Mouse (Mus musculus) bone marrow macrophage, adult 2 months (primary cell): ENCODE data around the gene Gpx4. TPM values are rescaled to one million over a fixed set of nuclear protein-coding genes. Genes with fewer than 3 reads are reported as not detected.

Source experiments
- H3K27ac ChIP-seq: 2 replicates; pipeline ENCODE4 v1.5.1; 2012; ENCODE audit warnings: low read depth, low read length; ENCODE audit not compliant: insufficient read depth
- H3K4me1 ChIP-seq: 2 replicates; pipeline ENCODE4 v1.6.1; 2012; ENCODE audit warnings: low read length; ENCODE audit not compliant: control insufficient read depth, insufficient read depth
- H3K4me3 ChIP-seq: 2 replicates; pipeline ENCODE4 v1.5.1; 2012; ENCODE audit warnings: mild to moderate bottlenecking, low read length, moderate library complexity; ENCODE audit not compliant: insufficient read depth
- CTCF ChIP-seq: IDR thresholded peaks from 2 replicates; pipeline ENCODE4 v1.5.1; 2012; ENCODE audit warnings: low read depth, mild to moderate bottlenecking, low read length, moderate library complexity
- POLR2A ChIP-seq: IDR thresholded peaks from 2 replicates; pipeline ENCODE4 v1.6.1; 2012; ENCODE audit warnings: mild to moderate bottlenecking, low read depth, low read length, borderline replicate concordance
- polyA plus RNA-seq: library from polyadenylated mRNA; stranded (reverse); fragments of >200 nt; gene quantifications from 2 replicates; pipeline ENCODE4 v1.2.4, GENCODE M21; 2012; ENCODE audit not compliant: missing spikeins, insufficient read depth, insufficient read length

Gpx4 gene
- polyA plus RNA-seq = 311 and 322 TPM in 2 replicates

DNA sequence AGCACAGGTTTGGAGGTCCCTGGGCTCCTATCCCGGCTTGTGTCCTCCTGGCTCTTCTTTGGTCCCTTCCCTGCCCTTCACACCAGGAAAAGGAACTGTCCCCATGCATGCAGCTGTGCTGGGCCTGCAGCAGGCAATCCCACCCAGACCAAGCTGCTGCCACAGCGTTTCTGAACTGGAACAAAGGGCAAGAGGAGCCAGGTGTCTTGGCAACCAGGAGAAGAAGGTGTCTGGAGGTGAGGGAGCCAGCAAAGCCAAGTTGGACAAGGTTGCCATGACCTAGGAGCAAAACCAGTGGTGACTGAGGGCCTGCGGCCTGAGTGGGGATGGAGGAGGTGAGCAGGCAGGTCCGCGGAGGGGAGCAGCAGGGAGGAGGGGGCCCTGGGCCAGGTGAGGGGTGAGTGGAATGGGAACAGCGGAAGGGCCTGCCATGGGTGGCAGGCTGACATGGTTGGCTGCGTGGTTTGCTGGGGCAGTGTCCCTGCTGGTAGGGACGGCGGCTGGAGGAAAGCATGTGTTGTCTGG lies at the start of gene Gpx4:
Gene Gpx4, plus strand, starts transcription at position 126 of the 525 bp plus-strand sequence.
- H3K4me1 ChIP-seq = peaks cover 24% of the 10 kb centered on the region
- TF ChIP-seq POLR2A (no peak), CTCF (no peak)

DNA sequence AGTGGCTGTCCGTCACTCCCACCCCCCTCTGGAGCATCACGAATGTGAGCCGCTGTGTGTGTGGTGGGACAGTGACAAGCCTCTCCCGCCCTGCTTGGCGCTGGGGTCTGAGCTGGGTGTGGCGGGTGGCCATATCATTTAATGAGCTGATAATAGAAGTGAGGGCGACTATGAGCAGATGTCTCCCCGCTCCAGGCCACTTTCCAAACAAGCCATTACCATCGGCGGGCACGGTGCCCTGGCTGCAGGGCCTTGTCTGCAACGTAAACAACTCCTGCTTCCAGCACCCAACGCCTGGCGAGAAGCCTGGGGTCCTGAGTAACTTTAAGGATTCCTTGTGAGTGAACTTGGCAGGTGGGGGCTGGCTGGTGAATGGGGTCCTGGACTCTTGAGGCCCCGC lies 49.1 kb upstream of the Gpx4 start:
- Histone ChIP-seq H3K4me3 (no peak overlapping the region), H3K4me1 (peaks cover 22% of the 10 kb centered on the region), H3K27ac (no peak overlapping the region)
- TF ChIP-seq CTCF (no peak), POLR2A (no peak)

More for the DNA sequence above, at the start of gene Gpx4:
- Histone ChIP-seq H3K4me3 (no peak within 1 kb of the TSS), H3K27ac (no peak within 1 kb of the TSS)

DNA sequence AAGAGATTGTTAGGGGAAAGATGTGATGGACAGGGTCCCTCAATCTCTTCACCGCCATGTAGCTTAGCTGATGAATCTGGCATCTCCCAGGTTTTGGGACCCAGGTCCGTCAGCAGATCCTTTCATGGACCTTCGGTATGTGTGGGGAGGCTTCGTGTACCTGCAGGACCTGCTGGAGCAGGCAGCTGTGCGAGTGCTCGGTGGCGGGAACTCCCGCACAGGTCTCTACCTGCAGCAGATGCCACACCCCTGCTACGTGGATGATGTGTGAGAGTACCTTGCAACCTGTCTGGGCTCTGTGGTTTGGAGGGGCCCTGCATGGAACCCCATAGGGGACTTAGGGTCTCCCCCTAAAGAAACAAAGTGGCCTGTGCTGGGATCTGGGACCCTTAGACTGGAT lies 45.0 kb upstream of the Gpx4 start:
- Histone ChIP-seq H3K4me1 (no peaks in the 10 kb centered on the region), H3K4me3 (no peak overlapping the region), H3K27ac (no peak overlapping the region)
- TF ChIP-seq POLR2A = no peak
- TF ChIP-seq CTCF = no peak

DNA sequence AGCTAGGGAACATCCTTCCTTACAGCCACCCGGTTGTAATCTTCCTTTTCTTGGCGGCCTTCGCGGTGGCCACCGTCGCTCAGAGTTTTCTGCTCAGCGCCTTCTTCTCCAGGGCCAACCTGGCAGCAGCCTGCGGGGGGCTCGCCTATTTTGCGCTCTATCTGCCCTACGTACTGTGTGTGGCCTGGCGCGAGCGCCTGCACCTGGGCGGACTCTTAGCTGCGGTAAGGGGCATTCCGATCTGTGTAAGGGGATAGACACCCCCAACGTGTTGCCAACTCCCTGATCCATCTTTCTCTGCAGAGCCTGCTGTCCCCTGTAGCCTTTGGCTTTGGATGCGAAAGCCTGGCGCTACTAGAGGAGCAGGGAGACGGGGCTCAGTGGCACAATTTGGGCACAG lies 44.1 kb upstream of the Gpx4 start:
- Histone ChIP-seq H3K27ac (no peak overlapping the region), H3K4me1 (no peaks in the 10 kb centered on the region), H3K4me3 (no peak overlapping the region)
- TF ChIP-seq POLR2A (no peak), CTCF (no peak)

DNA sequence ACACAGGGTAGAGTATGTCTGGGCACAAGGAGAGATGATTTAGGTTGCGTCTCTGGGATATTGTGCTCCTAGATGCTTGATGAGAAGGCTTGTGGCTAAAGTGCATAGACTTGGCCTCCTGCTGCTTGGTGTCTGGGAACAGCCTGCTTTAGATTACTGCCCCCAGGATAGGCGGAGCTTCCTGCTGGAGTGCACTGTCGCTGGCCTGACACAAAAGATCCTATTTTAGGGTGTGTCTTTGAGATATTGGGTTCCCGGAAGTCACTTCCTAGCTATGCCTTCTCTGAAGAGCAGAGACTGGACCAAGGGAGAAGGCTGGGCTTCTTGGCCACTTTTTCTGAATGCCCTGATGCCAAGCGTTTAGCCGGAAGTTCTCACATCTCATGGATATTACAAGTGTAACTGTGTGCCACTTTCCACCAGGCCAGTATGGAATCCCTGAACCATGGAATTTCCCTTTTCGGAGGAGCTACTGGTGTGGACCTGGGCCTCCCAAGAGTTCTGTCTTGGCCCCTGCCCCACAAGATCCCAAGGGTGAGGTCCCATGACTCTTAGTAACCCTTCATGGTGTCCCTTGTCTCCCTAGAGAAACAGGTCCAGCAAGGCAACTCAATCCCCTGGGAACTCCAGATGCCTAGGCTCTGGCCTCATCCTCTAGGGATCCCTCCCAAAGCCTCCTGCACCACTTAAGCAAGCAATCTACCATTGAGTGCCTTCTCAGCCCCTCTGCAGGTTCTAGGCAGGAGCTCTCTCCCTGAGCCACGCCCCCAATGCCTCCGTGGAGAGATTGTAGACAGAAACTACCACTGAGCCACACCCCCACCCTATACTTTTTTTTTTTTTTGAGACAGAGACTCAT lies 43.4 kb upstream of the Gpx4 start:
- H3K4me1 ChIP-seq = no peaks in the 10 kb centered on the region

DNA sequence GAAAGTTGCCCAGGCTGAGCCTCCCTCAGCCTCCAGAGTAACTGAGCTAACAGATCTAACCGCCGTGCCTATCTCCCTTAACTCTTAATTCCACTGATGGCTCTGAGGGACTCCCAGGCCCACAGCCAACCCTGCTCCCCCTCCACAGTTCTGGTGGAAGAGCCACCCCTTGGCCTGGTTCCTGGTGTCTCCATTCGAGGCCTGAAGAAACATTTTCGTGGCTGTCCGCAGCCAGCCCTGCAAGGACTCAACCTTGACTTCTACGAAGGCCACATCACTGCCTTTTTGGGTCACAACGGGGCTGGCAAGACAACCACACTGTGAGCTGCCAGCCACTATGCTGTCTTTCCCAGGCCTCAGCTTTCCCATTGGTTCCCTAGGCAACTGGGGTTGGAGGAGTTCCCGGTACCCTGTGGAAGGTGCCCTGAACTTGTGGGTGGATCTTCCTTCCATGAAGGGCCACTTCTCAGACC lies 42.7 kb upstream of the Gpx4 start:
- Histone ChIP-seq H3K4me3 (no peak overlapping the region), H3K4me1 (no peaks in the 10 kb centered on the region), H3K27ac (no peak overlapping the region)
- no peak for TF ChIP-seq CTCF
- TF ChIP-seq POLR2A = no peak

More for the DNA sequence above, 43.4 kb upstream of the Gpx4 start:
- TF ChIP-seq CTCF = no peak
- TF ChIP-seq POLR2A = no peak
- H3K27ac ChIP-seq = no peak overlapping the region
- H3K4me3 ChIP-seq = no peak overlapping the region

DNA sequence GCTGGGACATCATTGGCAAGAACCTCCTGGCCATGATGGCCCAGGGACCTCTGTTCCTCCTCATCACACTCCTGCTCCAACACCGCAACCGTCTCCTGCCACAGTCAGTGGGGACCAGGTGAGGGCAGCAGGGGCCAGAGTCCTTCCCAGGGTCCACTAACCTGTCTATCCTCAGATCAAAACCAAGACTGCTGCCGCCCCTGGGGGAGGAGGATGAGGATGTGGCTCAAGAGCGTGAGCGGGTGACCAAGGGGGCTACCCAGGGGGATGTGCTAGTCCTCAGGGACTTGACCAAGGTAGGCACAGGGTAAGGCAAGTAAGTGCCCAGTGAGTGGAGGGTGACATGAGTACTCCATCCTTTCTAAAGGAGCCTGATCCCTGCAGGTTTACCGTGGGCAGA lies 35.2 kb upstream of the Gpx4 start:
- TF ChIP-seq POLR2A = no peak
- TF ChIP-seq CTCF = no peak
- peaks cover 6% of the 10 kb centered on the region for H3K4me1 ChIP-seq
- H3K4me3 ChIP-seq = no peak overlapping the region

DNA sequence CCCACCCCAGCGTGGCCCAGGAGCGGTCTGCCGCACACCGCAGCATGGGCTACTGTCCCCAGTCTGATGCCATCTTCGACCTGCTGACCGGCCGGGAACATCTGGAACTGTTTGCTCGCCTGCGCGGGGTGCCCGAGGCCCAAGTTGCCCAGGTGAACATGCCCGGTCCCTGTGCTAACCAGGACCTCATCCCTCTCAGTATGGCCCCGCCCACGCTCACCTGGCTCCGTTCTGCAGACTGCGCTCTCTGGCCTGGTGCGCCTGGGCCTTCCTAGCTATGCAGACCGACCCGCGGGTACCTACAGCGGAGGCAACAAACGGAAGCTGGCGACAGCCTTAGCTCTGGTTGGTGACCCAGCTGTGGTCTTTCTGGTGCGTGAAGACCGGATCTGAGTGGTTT lies 33.4 kb upstream of the Gpx4 start:
- H3K27ac ChIP-seq = no peak overlapping the region
- TF ChIP-seq CTCF = no peak
- no peak for TF ChIP-seq POLR2A
- no peak overlapping the region for H3K4me3 ChIP-seq
- H3K4me1 ChIP-seq = peaks cover 6% of the 10 kb centered on the region

More for the DNA sequence above, 35.2 kb upstream of the Gpx4 start:
- H3K27ac ChIP-seq = no peak overlapping the region

DNA sequence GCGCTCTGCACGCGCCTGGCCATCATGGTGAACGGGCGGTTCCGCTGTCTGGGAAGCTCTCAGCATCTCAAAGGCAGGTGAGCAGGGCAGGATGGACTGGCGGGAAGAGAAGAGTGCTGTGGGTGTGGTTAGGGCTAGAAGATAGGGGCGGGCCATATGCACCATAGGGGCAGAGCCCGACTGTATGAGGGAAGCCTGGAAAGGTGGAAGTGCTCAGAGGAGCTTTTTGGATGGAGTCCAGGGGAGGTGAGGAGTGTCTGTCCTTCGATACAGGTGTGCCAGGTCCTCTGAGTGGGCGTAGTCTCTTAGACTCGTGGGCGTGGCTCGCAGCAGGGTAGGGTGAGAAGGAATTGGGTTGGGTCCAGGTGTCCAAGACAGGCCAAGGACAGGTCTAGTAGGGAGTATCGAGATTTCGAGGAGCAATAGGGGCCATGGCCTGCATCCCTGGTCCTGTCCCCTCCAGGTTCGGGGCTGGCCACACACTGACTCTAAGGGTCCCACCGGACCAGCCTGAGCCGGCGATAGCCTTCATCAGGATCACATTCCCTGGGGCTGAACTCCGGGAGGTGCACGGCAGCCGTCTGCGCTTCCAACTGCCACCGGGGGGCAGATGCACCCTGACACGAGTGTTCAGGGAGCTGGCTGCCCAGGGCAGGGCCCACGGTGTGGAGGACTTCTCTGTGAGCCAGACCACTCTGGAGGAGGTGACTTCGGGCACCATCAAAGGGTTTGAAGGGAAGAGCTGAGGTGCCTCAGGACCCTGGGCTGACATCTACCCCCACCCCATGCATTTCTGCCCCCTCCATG lies 32.3 kb upstream of the Gpx4 start:
- TF ChIP-seq POLR2A (no peak), CTCF (peak; percentile 45; the same call in 1 of the 2 replicates)
- H3K4me1 ChIP-seq = peaks cover 14% of the 10 kb centered on the region
- no peak overlapping the region for H3K27ac ChIP-seq
- no peak overlapping the region for H3K4me3 ChIP-seq
